Mouse (Mus musculus) common myeloid progenitor, adult 5-6 weeks (primary cell): ENCODE results near the gene Trappc13. TPM values are rescaled to one million over a fixed set of nuclear protein-coding genes. Genes with fewer than 3 reads are reported as not detected.
A peak's percentile ranks its signal among the peaks of the same experiment; 100 is the strongest.
"Not testable (repeated sequence)": the region's sequence is repeated elsewhere in the genome, so short reads cannot be mapped to it uniquely, and the experiment has no call there.

Experiments used
- ATAC-seq: replicated peaks from 2 replicates; pipeline ENCODE4 v1.8.0; 2016; ENCODE audit warnings: low read depth, mild to moderate bottlenecking, moderate TSS enrichment, inconsistent platforms; ENCODE audit not compliant: poor library complexity, severe bottlenecking
- total RNA-seq: library from RNA; stranded (forward); fragments of 200-1000, 187-1606 nt; gene quantifications from 2 replicates; pipeline ENCODE4 v1.2.3, GENCODE M21; 2017

The Trappc13 gene
- total RNA-seq: 61.8 and 62.7 TPM in 2 replicates

DNA sequence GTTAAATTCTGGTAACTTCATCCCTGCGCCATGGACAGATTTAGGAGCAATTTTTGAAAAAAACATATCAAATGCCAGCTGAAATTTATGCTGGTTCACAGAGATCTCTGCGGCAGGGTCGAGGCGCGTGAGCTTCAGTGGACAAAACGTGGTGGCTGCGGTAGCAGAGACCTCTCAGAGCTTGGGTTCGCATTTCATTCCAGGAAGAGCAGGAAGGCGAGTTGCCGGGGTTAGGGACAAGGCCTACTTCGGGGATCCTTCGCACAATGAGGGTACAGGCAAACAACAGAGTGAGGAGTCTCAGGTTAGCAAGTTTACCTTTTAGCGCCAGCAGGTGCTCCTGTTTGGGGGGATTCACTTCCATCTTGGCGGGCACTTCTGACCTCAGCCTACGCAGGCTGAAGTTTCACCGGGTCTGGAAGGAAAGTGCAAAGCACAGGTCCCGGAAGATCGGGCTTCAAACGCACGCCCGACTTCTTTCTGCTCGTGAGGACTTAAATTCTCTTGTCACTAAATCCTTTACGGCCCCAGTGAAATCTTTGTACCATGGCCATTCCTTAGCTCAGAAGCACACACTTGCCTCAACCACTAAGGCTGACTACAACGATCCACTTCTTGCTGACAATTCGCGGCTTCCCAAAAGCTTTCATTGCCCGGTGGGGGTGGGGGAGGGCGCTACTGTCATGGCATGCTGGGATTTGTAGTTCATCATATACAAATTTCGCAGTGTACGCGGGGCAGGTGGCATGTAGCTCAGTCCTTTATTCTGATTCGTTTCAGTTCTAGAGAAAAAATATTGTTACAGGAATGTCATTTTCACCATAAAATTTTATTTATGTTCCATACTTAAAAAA is at the start of gene Trappc13:
Gene Trappc13, minus strand, starts transcription at position 674 of the 854 bp plus-strand sequence.
- peak; percentile 76 for ATAC-seq

DNA sequence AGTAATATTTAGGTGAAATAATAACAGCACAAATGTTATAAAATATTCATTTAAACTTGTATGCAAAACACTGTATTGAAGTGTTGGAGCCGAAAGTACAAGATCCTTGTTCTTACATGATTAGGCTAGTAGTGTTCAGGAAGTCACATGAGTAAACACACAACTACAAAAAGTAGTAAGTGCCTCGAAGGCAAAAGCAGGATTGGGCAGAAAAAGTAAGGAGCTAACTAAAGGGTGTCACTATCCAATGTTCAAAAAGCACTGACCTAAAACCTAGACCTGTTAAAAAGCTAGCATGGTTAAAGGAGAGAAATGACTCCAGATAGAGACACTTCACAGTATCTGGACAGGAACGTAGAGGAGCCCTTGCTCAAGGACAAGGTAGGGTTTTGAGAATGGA is 49.2 kb upstream of the Trappc13 start:
- no peak for ATAC-seq

- 0 out of 2 replicates have a peak, but pooled peaks have one; percentile 47 for ATAC-seq
Observed at GRCm38 (mm10) chr13:104204313-104204712, 26.0 kb upstream of the Trappc13 start.

- not testable (repeated sequence) for ATAC-seq
Observed at GRCm38 (mm10) chr13:104195891-104196290, 17.6 kb upstream of the Trappc13 start.

- ATAC-seq: no peak
Observed at GRCm38 (mm10) chr13:104187357-104187756, 9.1 kb upstream of the Trappc13 start.

- ATAC-seq: no peak
Observed at GRCm38 (mm10) chr13:104179176-104179888, 1.1 kb upstream of the Trappc13 start.

DNA sequence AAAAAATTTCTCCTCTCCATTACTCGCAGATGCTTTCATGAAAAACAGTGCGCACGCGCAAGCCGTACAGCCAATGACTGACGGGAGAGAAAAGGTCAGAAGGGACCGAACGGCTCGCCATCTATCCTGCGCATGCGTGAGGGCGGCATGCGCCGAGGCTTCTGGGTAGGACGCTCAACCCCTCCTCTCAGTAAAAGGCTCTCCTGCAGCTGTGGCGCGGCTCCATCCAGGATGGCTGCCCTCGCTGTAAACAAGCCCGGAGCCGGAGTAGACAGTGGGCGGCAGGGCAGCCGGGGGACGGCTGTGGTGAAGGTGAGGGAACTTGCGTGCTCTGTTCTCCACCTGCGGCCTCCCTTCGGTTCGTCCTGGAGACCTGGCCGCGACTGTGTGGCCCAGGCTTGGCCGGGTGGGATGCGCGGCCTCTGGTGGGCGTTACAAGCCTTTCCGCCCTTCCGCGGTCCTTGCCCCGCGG is 417 bp upstream of the Trappc13 start, which contains the start of gene Trim23:
Gene Trim23, plus strand, starts transcription at position 148 of the 472 bp plus-strand sequence.
- ATAC-seq: peak; percentile 94

DNA sequence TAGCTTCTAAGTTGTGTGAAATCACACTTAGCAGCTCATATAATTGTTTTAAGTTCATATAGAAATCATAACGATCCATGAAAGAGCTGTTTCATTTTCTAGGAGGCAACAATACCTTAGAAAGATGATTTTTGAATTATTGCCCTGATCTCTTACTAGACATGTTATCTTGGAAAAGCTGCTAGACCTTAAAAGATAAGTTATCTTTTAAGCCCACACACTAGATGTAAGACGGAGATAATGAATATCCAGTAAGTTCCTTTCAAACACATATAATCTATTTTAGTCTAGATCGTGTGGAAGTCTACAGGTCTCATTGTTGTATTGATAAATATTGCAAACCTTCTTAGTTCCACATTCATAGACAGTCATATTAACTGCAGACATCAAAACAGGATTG is 1.4 kb downstream of the Trappc13 start:
- ATAC-seq: no peak

GRCm38 (mm10) chr13:104172498-104172897 is 5.8 kb downstream of the Trappc13 start:
- ATAC-seq: no peak

DNA sequence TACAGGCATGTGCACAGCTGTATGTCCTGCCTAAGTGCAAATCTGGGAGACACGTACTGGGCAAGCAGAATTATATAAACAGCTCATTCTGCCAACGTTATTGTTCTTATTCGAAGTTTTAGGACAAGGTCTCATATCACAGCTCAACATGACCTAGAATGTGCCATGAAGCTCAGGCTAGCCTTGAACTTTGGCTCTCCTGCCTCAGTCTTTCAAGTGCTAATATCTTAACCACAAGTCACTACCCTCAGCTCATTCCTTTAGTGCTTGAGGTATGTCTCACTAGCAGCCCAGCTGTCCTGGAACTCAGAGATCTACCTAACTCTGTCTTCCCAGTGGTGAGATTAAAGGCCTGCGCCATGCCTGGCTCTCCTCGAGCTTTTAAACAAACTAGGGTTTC is 6.6 kb downstream of the Trappc13 start:
- no peak for ATAC-seq

GRCm38 (mm10) chr13:104155686-104156085 is 22.6 kb downstream of the Trappc13 start:
- no peak for ATAC-seq

DNA sequence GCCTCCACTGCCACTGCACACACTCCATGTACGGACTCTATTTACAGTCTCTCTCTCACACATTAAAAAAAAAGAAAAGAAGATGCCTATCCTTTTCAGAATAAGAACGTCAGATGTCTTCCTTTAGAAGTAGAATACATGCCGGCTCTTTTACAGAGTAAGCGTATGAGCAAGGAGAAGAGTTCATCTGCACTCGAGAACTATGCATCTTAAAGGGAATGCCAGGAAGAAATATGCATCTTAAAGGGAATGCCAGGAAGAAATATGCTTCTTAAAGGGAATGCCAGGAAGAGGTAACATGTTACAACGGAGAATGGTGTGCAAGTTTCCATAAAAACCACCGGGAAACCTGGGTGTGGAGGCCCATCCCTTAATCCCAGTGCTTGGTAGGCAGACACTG is 23.2 kb downstream of the Trappc13 start:
- no peak for ATAC-seq

DNA sequence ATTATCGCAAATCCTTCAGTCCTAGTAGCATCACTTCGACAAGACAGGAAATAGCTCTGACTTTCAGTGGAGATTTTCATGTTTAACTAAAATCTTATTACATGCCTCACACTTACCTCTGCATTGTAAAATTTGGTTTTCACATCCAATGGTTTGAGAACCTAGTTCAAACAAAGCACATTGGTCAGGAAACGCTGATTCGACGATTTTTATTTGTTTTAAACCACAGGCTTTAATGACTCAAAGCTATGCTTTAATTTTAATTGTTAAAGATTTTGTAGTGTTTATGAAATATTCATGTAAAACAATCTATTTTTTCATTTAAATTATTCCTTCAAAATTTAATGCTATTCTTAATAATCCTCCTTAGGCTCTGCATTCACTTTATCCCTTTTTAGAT is 24.1 kb downstream of the Trappc13 start:
- no peak for ATAC-seq

DNA sequence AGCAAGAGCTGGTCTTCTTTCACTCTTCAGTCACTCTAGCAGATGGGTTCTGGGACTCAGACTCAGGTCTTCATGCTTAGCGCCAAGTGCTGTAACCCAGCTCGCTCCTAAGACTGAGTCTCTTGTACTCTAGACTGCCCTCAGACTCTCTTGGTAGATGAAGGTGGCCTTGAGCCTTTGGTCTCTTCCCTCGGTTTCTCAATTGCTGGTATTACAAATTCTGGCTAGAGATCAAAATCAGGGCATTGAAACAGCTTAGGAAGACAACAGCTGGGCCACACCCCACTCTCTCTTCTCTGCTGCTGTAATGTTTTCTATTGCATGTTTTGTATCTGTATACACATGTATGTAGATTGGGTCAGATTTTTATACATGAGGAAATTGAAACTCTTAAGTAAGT is 32.6 kb downstream of the Trappc13 start:
- no peak for ATAC-seq

DNA sequence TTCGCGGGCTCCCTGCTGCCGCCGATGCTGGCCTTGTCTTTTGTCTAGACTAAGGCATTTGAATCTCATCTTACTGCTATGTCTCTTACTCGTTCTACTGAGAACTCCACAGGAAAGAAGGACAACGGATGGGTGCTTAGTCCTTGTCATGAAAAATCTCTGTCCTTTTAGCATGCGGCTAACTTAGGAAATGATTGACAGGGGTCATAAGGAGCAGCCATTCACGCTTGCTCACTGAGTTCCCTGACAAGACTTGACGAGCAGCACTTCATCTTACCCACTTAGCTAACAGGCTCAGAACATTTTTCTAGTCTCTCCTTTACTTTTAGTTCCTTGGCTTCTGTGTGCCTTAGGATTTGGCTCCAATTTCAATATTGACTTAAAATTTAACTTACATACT is 33.4 kb downstream of the Trappc13 start:
- no peak for ATAC-seq

GRCm38 (mm10) chr13:104139369-104140209 is 38.7 kb downstream of the Trappc13 start:
- peak; percentile 100 for ATAC-seq

GRCm38 (mm10) chr13:104134510-104135085 is 43.7 kb downstream of the Trappc13 start:
- no peak for ATAC-seq

DNA sequence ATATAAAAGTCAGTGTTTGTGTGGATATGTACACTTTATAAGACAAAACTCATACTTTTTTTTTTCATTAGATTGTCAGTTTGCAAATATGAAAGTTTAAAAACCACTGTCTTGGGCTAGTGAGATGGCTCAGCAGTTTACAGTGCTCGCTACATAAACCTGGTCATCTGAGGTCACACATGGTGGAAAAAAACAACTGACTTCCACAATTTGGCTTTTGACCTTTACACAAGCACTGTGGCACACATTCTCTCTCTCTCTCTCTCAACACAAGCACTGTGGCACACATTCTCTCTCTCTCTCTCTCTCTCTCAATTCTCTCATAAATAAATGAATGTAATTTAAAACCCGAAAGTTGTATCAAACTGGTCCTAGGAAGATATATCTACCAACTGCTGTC is 45.7 kb downstream of the Trappc13 start:
- ATAC-seq: 0 out of 2 replicates have a peak, but pooled peaks have one; percentile 11

DNA sequence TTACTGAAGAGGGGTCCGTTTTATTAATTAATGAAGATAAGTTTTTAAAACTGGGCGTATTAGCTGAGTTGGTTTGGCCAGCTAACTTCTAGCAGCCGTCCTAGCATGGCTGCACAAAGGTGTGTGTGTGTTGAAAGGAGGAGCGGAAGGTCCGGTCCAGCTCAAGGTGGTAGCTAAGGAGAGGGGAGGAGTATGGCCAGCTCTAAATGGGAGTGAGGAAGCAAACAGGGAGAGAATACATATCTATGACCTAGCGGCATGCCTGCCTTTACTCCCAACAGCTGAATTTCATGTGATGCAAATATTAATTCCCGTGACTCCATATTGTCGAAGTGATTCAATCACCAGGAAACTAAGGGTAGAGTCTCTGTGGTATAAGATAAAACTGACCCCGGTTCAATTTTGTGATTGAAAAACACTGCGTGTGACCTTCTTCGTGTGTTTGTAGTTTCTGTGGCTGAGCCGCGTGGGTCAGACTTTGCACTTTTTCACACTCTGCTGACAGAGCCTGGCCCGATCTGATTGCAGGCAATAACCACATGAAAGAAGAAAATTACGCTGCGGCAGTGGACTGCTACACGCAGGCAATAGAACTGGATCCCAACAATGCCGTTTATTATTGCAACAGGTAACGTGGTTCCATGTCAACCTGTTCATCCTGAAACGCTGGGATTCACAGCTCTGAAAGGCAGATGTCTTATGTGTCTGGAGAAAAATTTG is 54.4 kb downstream of the Trappc13 start:
- ATAC-seq: no peak
